Mouse (Mus musculus) stomach, postnatal 0 days (tissue): ENCODE results near the gene Mast1. TPM values are rescaled to one million over a fixed set of nuclear protein-coding genes. Genes with fewer than 3 reads are reported as not detected.

Experiments
- ATAC-seq: fragments of 200-750 bp; cut with Nextera tagmentation; 2 replicates; pipeline ENCODE4 v1.8.0; 2017; ENCODE audit not compliant: low FRiP score, low TSS enrichment
- DNase-seq: peaks from one replicate; pipeline ENCODE4 v3.0.0-alpha.2; 2016; ENCODE audit warnings: low spot score
- H3K27ac ChIP-seq: fragments of 300-500 bp; sonication (generic); replicated peaks from 2 replicates; pipeline ENCODE4 v1.5.1; 2014; ENCODE audit warnings: mild to moderate bottlenecking, control low read depth
- H3K27me3 ChIP-seq: fragments of 300-500 bp; sonication (generic); 2 replicates; pipeline ENCODE4 v1.6.1; 2014; ENCODE audit warnings: low read length; ENCODE audit not compliant: control insufficient read depth, insufficient read depth
- H3K36me3 ChIP-seq: fragments of 300-500 bp; sonication (generic); 2 replicates; pipeline ENCODE4 v1.6.1; 2014; ENCODE audit warnings: low read length, mixed read lengths; ENCODE audit not compliant: control insufficient read depth, insufficient read depth
- H3K4me1 ChIP-seq: fragments of 300-500 bp; sonication (generic); replicated peaks from 2 replicates; pipeline ENCODE4 v1.6.1; 2014; ENCODE audit warnings: antibody characterized with exemption; ENCODE audit not compliant: control insufficient read depth, insufficient read depth
- H3K4me2 ChIP-seq: fragments of 300-500 bp; sonication (generic); replicated peaks from 2 replicates; pipeline ENCODE4 v1.6.1; 2014; ENCODE audit warnings: low read depth, mild to moderate bottlenecking, control low read depth, moderate library complexity
- H3K4me3 ChIP-seq: fragments of 300-500 bp; sonication (generic); 2 replicates; pipeline ENCODE4 v1.5.1; 2014; ENCODE audit warnings: low read depth, low read length, control low read depth
- H3K9ac ChIP-seq: fragments of 300-500 bp; sonication (generic); 2 replicates; pipeline ENCODE4 v1.6.1; 2014; ENCODE audit warnings: mild to moderate bottlenecking, low read length, control low read depth, mixed read lengths
- H3K9me3 ChIP-seq: fragments of 300-500 bp; sonication (generic); 2 replicates; pipeline ENCODE4 v1.6.1; 2016; ENCODE audit warnings: low read length; ENCODE audit not compliant: control insufficient read depth
- CTCF ChIP-seq: IDR thresholded peaks from 2 replicates; pipeline ENCODE4 v1.5.1; 2016; ENCODE audit warnings: antibody characterized with exemption, low read depth, mild to moderate bottlenecking, moderate library complexity
- EP300 ChIP-seq: optimal IDR thresholded peaks from 2 replicates; pipeline ENCODE3; 2016; ENCODE audit warnings: antibody characterized with exemption
- WGBS: fragments of 180-500 bp; shearing (Covaris S2); extraction: QIAGEN DNeasy Blood & Tissue Kit; methylation state at CpG from one replicate; pipeline ENCODE4 v1.1.7; 2014; 5-methylcytosine and 5-hydroxymethylcytosine counted together
- polyA plus RNA-seq: library from polyadenylated mRNA; unstranded; fragments of >200 nt; fragmentation: Nextera tagmentation; extraction: Ambion mirVana; gene quantifications from 2 replicates; pipeline ENCODE4 v1.2.1, GENCODE M21; 2015

Gene Mast1
- polyA plus RNA-seq, 1 experiment from 2014 or later = 0.87 TPM

- no peaks in the 10 kb centered on the region; the same call in 1 of the 2 replicates for H3K36me3 ChIP-seq
- peak overlapping the region; percentile 87 for H3K4me2 ChIP-seq
- ATAC-seq (no peak), DNase-seq (no peak)
- no peak for TF ChIP-seq CTCF
- no peak for TF ChIP-seq EP300
- no peaks in the 10 kb centered on the region for H3K9me3 ChIP-seq
- peak overlapping the region; percentile 75 for H3K4me3 ChIP-seq
- H3K9ac ChIP-seq = peak overlapping the region; percentile 83
- 3% methylated on average over 2 of the region's 2 CpGs for WGBS
- no peaks in the 10 kb centered on the region for H3K27me3 ChIP-seq
- peaks cover 13% of the 10 kb centered on the region for H3K4me1 ChIP-seq
- H3K27ac ChIP-seq = peak overlapping the region; percentile 94
Measured at GRCm38 (mm10) chr8:84968650-84969049, 31.5 kb upstream of the Mast1 start.

GRCm38 (mm10) chr8:84967532-84968304, 30.6 kb upstream of the Mast1 start:
- H3K4me3 ChIP-seq = no peak overlapping the region
- TF ChIP-seq EP300 (no peak), CTCF (no peak)
- peaks cover 13% of the 10 kb centered on the region for H3K4me1 ChIP-seq
- H3K27ac ChIP-seq = peak overlapping the region; percentile 94
- ATAC-seq = no peak
- no peak for DNase-seq
- H3K9ac ChIP-seq = no peak overlapping the region
- 88% methylated on average over 13 of the region's 13 CpGs for WGBS
- no peaks in the 10 kb centered on the region for H3K9me3 ChIP-seq
- H3K36me3 ChIP-seq = no peaks in the 10 kb centered on the region; the same call in 1 of the 2 replicates
- no peaks in the 10 kb centered on the region for H3K27me3 ChIP-seq
- H3K4me2 ChIP-seq = peak overlapping the region; percentile 87; the same call in 1 of the 2 replicates

GRCm38 (mm10) chr8:84966603-84967002, 29.4 kb upstream of the Mast1 start:
- no peak for DNase-seq
- WGBS = 29% methylated on average over 3 of the region's 3 CpGs
- peak; percentile 19; the same call in 1 of the 2 replicates for ATAC-seq
- H3K4me3 ChIP-seq = no peak overlapping the region
- peaks cover 13% of the 10 kb centered on the region for H3K4me1 ChIP-seq
- peaks cover 2% of the 10 kb centered on the region for H3K36me3 ChIP-seq
- H3K4me2 ChIP-seq = peak overlapping the region; percentile 91; the same call in 1 of the 2 replicates
- TF ChIP-seq EP300 (no peak), CTCF (no peak)
- H3K9me3 ChIP-seq = no peaks in the 10 kb centered on the region
- peak overlapping the region; percentile 76 for H3K27ac ChIP-seq
- H3K27me3 ChIP-seq = no peaks in the 10 kb centered on the region
- H3K9ac ChIP-seq = no peak overlapping the region

DNA sequence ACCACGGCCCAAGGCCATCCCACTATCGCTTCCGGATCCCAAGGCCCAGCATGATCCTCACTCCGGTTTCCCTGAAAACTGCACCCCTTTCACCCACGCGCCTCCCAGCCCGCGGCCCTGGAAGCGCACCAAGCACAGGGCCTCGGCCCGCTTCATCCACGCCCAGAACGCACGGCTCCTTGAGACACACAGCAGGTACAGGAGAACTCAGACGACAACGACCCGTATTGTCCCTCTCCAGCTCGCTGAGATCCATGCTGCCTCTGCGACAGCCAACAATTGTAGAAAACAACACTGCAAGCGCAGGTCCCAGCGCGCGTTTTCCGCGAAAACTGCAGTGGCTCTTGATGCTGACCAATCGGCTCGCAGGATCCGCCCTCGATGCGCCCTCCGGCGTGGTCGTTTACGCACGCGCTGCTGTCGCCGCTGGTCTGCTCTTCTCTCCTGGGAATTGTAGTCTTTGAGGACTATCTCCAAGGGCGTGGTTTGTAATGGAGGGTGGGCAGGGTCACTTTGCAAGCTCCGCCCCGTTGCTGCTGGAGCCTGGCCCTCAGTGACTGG, 28.7 kb upstream of the Mast1 start:
- H3K4me3 ChIP-seq = peak overlapping the region; percentile 58
- TF ChIP-seq CTCF (no peak), EP300 (no peak)
- no peaks in the 10 kb centered on the region for H3K9me3 ChIP-seq
- peak overlapping the region; percentile 76 for H3K27ac ChIP-seq
- H3K9ac ChIP-seq = peak overlapping the region; percentile 65
- WGBS = under 1% methylated on average over 41 of the region's 41 CpGs
- no peaks in the 10 kb centered on the region for H3K27me3 ChIP-seq
- peaks cover 10% of the 10 kb centered on the region for H3K4me1 ChIP-seq
- ATAC-seq (peak; percentile 92), DNase-seq (peak; percentile 96)
- peak overlapping the region; percentile 91 for H3K4me2 ChIP-seq
- H3K36me3 ChIP-seq = peaks cover 2% of the 10 kb centered on the region

GRCm38 (mm10) chr8:84963952-84964351, 26.8 kb upstream of the Mast1 start:
- no peaks in the 10 kb centered on the region for H3K27me3 ChIP-seq
- no peak for TF ChIP-seq EP300
- TF ChIP-seq CTCF = peak; percentile 50
- H3K4me2 ChIP-seq = no peak overlapping the region
- no peak overlapping the region for H3K27ac ChIP-seq
- peaks cover 5% of the 10 kb centered on the region; the same call in 1 of the 2 replicates for H3K4me1 ChIP-seq
- ATAC-seq (no peak), DNase-seq (no peak)
- no peak overlapping the region for H3K9ac ChIP-seq
- 73% methylated on average over 4 of the region's 4 CpGs for WGBS
- no peak overlapping the region for H3K4me3 ChIP-seq
- H3K36me3 ChIP-seq = peaks cover 2% of the 10 kb centered on the region; the same call in 1 of the 2 replicates
- H3K9me3 ChIP-seq = no peaks in the 10 kb centered on the region

GRCm38 (mm10) chr8:84959811-84960210, 22.7 kb upstream of the Mast1 start:
- Histone ChIP-seq H3K9ac (no peak overlapping the region), H3K4me2 (no peak overlapping the region), H3K27ac (no peak overlapping the region), H3K9me3 (no peaks in the 10 kb centered on the region), H3K4me3 (no peak overlapping the region), H3K27me3 (no peaks in the 10 kb centered on the region), H3K4me1 (no peaks in the 10 kb centered on the region), H3K36me3 (peaks cover 5% of the 10 kb centered on the region)
- no peak for DNase-seq
- TF ChIP-seq CTCF = no peak
- no peak for TF ChIP-seq EP300
- 92% methylated on average over 7 of the region's 7 CpGs for WGBS
- ATAC-seq = no peak
